ENCODE assay signal across 21 mouse cellular contexts in genomic region chr11:103892831-103893230, GRCm38 (mm10).
DNase-seq lines count a peak whose midpoint lies in the region; ATAC-seq lines count a peak whose summit lies in the region.
"Had no signal": no experiment of that assay in that cellular context is flagged by ENCODE, and none has a peak within 500 bp of the region (broad histone marks: within the 10 kb centered on the region; RNA-seq: fewer than 3 reads in every experiment).

No protein-coding gene starts in this region.

- no peak overlapping the region for H3K4me3 ChIP-seq in midbrain, embryonic 11.5 days (ENCODE audit: low read depth, low read length)
- H3K4me3 ChIP-seq in midbrain, embryonic 15.5 days, result no peak overlapping the region
- H3K4me3 ChIP-seq in embryonic facial prominence, embryonic 15.5 days (replicated peaks), result no peak overlapping the region
- no peak overlapping the region for H3K4me3 ChIP-seq in liver, embryonic 12.5 days
- H3K4me3 ChIP-seq in forebrain, embryonic 10.5 days, result no peak overlapping the region
- H3K4me3 ChIP-seq: forebrain, embryonic 13.5 days; heart, embryonic 10.5 days; hindbrain, embryonic 12.5 days had no signal

- no peaks in the 10 kb centered on the region for H3K27me3 ChIP-seq in midbrain, embryonic 11.5 days (ENCODE audit: control insufficient read depth, insufficient read depth, low read length)
- H3K27me3 ChIP-seq in midbrain, embryonic 15.5 days (replicated peaks), result no peaks in the 10 kb centered on the region
- H3K27me3 ChIP-seq in embryonic facial prominence, embryonic 15.5 days, result no peaks in the 10 kb centered on the region
- H3K27me3 ChIP-seq in liver, embryonic 12.5 days (replicated peaks), result no peaks in the 10 kb centered on the region
- H3K27me3 ChIP-seq in forebrain, embryonic 10.5 days (ENCODE audit: poor library complexity, severe bottlenecking), result no peaks in the 10 kb centered on the region
- H3K27me3 ChIP-seq: forebrain, embryonic 13.5 days; hindbrain, embryonic 12.5 days had no signal

- no peaks in the 10 kb centered on the region for H3K4me1 ChIP-seq in midbrain, embryonic 11.5 days (ENCODE audit: control insufficient read depth, insufficient read depth, low read length)
- H3K4me1 ChIP-seq in midbrain, embryonic 15.5 days, result no peaks in the 10 kb centered on the region
- 0 out of 2 replicates have a peak, but pooled peaks cover 7% of the 10 kb centered on the region for H3K4me1 ChIP-seq in embryonic facial prominence, embryonic 15.5 days
- H3K4me1 ChIP-seq in liver, embryonic 12.5 days, result no peaks in the 10 kb centered on the region
- no peaks in the 10 kb centered on the region; the same call in 1 of the 2 replicates for H3K4me1 ChIP-seq in forebrain, embryonic 10.5 days
- H3K4me1 ChIP-seq: hindbrain, embryonic 12.5 days had no signal

- 91% methylated on average over 10 of the region's 10 CpGs for whole genome bisulfite sequencing in midbrain, embryonic 11.5 days
- WGBS in midbrain, embryonic 15.5 days, result 93% methylated on average over 10 of the region's 10 CpGs
- 75% methylated on average over 10 of the region's 10 CpGs for WGBS in embryonic facial prominence, embryonic 15.5 days
- WGBS in liver, embryonic 12.5 days (ENCODE audit: insufficient replicate concordance), result 80% methylated on average over 10 of the region's 10 CpGs
- WGBS in forebrain, embryonic 10.5 days, result 91% methylated on average over 10 of the region's 10 CpGs

- H3K9me3 ChIP-seq in midbrain, embryonic 11.5 days (ENCODE audit: control insufficient read depth, low read length), result no peaks in the 10 kb centered on the region
- no peaks in the 10 kb centered on the region for H3K9me3 ChIP-seq in midbrain, embryonic 15.5 days
- no peaks in the 10 kb centered on the region for H3K9me3 ChIP-seq in embryonic facial prominence, embryonic 15.5 days (replicated peaks)
- H3K9me3 ChIP-seq in liver, embryonic 12.5 days (replicated peaks), result no peaks in the 10 kb centered on the region
- H3K9me3 ChIP-seq in forebrain, embryonic 10.5 days, result no peaks in the 10 kb centered on the region
- H3K9me3 ChIP-seq: forebrain, embryonic 13.5 days; heart, embryonic 10.5 days; hindbrain, embryonic 12.5 days had no signal

- no peaks in the 10 kb centered on the region for H3K36me3 ChIP-seq in midbrain, embryonic 11.5 days (ENCODE audit: control insufficient read depth, insufficient read depth, low read length)
- no peaks in the 10 kb centered on the region for H3K36me3 ChIP-seq in midbrain, embryonic 15.5 days (replicated peaks)
- H3K36me3 ChIP-seq in embryonic facial prominence, embryonic 15.5 days, result no peaks in the 10 kb centered on the region
- H3K36me3 ChIP-seq in liver, embryonic 12.5 days, result peaks cover 27% of the 10 kb centered on the region; the same call in 1 of the 2 replicates
- peaks cover 20% of the 10 kb centered on the region for H3K36me3 ChIP-seq in forebrain, embryonic 10.5 days (replicated peaks)
- H3K36me3 ChIP-seq: hindbrain, embryonic 12.5 days had no signal

- no peak overlapping the region for H3K4me2 ChIP-seq in midbrain, embryonic 11.5 days
- H3K4me2 ChIP-seq in midbrain, embryonic 15.5 days, result no peak overlapping the region
- no peak overlapping the region for H3K4me2 ChIP-seq in embryonic facial prominence, embryonic 15.5 days (replicated peaks)
- H3K4me2 ChIP-seq in liver, embryonic 12.5 days, result no peak overlapping the region
- H3K4me2 ChIP-seq: forebrain, embryonic 13.5 days; hindbrain, embryonic 12.5 days had no signal

- no peak overlapping the region for H3K9ac ChIP-seq in midbrain, embryonic 11.5 days (ENCODE audit: low read length)
- H3K9ac ChIP-seq in midbrain, embryonic 15.5 days, result no peak overlapping the region
- no peak overlapping the region for H3K9ac ChIP-seq in embryonic facial prominence, embryonic 15.5 days
- H3K9ac ChIP-seq in liver, embryonic 12.5 days, result no peak overlapping the region
- H3K9ac ChIP-seq: forebrain, embryonic 13.5 days; forebrain, postnatal 0 days; hindbrain, embryonic 12.5 days had no signal

- no peak overlapping the region for H3K27ac ChIP-seq in midbrain, embryonic 11.5 days (ENCODE audit: low read depth, low read length)
- H3K27ac ChIP-seq in midbrain, embryonic 15.5 days, result no peak overlapping the region
- peak overlapping the region; percentile 36; the same call in 1 of the 2 replicates for H3K27ac ChIP-seq in embryonic facial prominence, embryonic 15.5 days (replicated peaks)
- H3K27ac ChIP-seq in liver, embryonic 12.5 days, result no peak overlapping the region
- no peak overlapping the region for H3K27ac ChIP-seq in forebrain, embryonic 10.5 days
- H3K27ac ChIP-seq: forebrain, embryonic 13.5 days; heart, embryonic 10.5 days; hindbrain, embryonic 12.5 days had no signal

- no peak for DNase-seq in frontal cortex, postnatal 25 days (ENCODE audit: low spot score in 2 of 2)
- peak; percentile 47 for DNase-seq in midbrain, embryonic 11.5 days (ENCODE audit: low spot score, missing footprints)
- no peak for DNase-seq in forebrain, embryonic 10.5 days (ENCODE audit: extremely low spot score, low spot score)
- DNase-seq: adrenal gland, postnatal 10 days; cerebellum, adult 11-12 months; cerebellum, adult 9-10 months; cerebellum, postnatal 25 days; forebrain, postnatal 0 days; gastrocnemius, postnatal 36 days; heart, adult 18-20 months; heart, postnatal 10 days; heart, postnatal 4 days had no signal

- peak; percentile 31; the same call in 1 of the 2 replicates for ATAC-seq in frontal cortex, adult (ENCODE audit: low TSS enrichment)
- no peak for ATAC-seq in midbrain, embryonic 11.5 days (ENCODE audit: low FRiP score)
- no peak for ATAC-seq in midbrain, embryonic 15.5 days (replicated peaks)
- no peak for ATAC-seq in embryonic facial prominence, embryonic 15.5 days (ENCODE audit: insufficient number of reproducible peaks, low FRiP score, low TSS enrichment, low read depth)
- no peak for ATAC-seq in liver, embryonic 12.5 days
- ATAC-seq: forebrain, embryonic 13.5 days; forebrain, postnatal 0 days; hindbrain, embryonic 16.5 days; inflammation-experienced regulatory T-cells, adult 6 months had no signal
